Mouse (Mus musculus) mammary gland, adult 2 months (tissue): ENCODE measurements around the gene AW146154. TPM values are rescaled to one million over a fixed set of nuclear protein-coding genes. Genes with fewer than 3 reads are reported as not detected.

ENCODE experiments used
- polyA plus RNA-seq: library from polyadenylated mRNA; depleted of rRNA; stranded (reverse); fragments of >200 nt; gene quantifications from 2 replicates; pipeline ENCODE4 v1.2.3, GENCODE M21; 2012; ENCODE audit warnings: low replicate concordance; rRNA removed

The AW146154 gene
- 3.7 and 6.9 TPM in 2 replicates for polyA plus RNA-seq

GRCm38 (mm10) chr7:41499389-41500049 lies at the start of gene AW146154, which contains the start of gene Gm20449:
Gene AW146154 (minus strand): TSS chr7:41499890.
Gene Gm20449 (minus strand): TSS chr7:41499417.

GRCm38 (mm10) chr7:41448596-41448995 lies 51.1 kb downstream of the AW146154 start, which contains the start of gene Vmn2r57:
Gene Vmn2r57 (minus strand): TSS chr7:41448696.

Other genes starting within 250 kb of the AW146154 start
- 3.3 and 6.9 TPM in 2 replicates for gene AI987944, start 106.5 kb downstream of the AW146154 start, polyA plus RNA-seq
- 0.05 and 0.19 TPM in 2 replicates for gene Vmn2r57, start 51.2 kb downstream of the AW146154 start, polyA plus RNA-seq
- gene Gm20449, start 473 bp downstream of the AW146154 start, polyA plus RNA-seq, result 0.16 TPM in 1 of 2 replicates, not detected in the other
- not detected in 2 replicates for gene Gm6871, start 73.8 kb upstream of the AW146154 start, polyA plus RNA-seq
- gene 2610021A01Rik, start 99.3 kb upstream of the AW146154 start, polyA plus RNA-seq, result 1.7 and 4.7 TPM in 2 replicates
- 0.35 and 1.0 TPM in 2 replicates for gene Zfp788, start 133.3 kb upstream of the AW146154 start, polyA plus RNA-seq